Mouse (Mus musculus): ENCODE measurements at regions not wholly inside any gene's neighbourhood (a gene's known extent, or its start where the extent isn't known, plus 50 kb on each side); places are given as distances from the start of the nearest gene placed in this dataset.
A peak's percentile ranks its signal among the peaks of the same experiment; 100 is the strongest.

DNA sequence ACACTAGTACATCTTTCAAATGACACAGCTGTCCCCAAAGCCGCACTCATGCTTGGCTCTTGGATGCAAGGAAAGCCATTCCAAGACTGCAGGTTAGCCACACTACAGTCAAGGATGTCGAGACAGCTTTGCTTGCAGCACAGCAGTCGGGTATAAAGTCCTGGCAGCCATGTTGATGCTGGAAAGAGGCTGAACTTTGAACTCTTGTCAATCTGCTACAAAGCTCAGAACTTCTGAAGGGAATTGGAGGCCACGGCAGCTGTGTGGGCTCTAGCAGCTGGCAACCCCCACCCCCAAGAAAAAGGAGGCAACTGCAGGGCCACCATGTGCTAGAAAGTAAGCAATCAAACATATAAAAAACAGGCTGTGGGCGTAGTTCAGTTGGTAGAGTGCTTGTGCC, 90.0 kb upstream of the Zcchc2 start:
- WGBS, result 65% methylated on average over 5 of the region's 5 CpGs
- DNase-seq (ENCODE audit: low spot score), result no peak
- H3K27me3 ChIP-seq (ENCODE audit: control insufficient read depth, insufficient read depth, low read length), result no peaks in the 10 kb centered on the region
- no peak overlapping the region for H3K27ac ChIP-seq (replicated peaks)
- H3K4me3 ChIP-seq (ENCODE audit: low read depth, low read length), result no peak overlapping the region
- no peak for TF ChIP-seq EP300 (optimal IDR thresholded peaks at IDR 0.05)
- no peak for TF ChIP-seq CTCF (IDR thresholded peaks at IDR 0.05; ENCODE audit: low read depth)
- H3K9me3 ChIP-seq (ENCODE audit: control insufficient read depth, low read length), result no peaks in the 10 kb centered on the region
- no peak overlapping the region for H3K9ac ChIP-seq (ENCODE audit: low read length)
- H3K4me2 ChIP-seq (replicated peaks; ENCODE audit: low read depth), result no peak overlapping the region
- no peaks in the 10 kb centered on the region for H3K36me3 ChIP-seq (ENCODE audit: control insufficient read depth, insufficient read depth, low read length)
- no peaks in the 10 kb centered on the region for H3K4me1 ChIP-seq (replicated peaks; ENCODE audit: control insufficient read depth, insufficient read depth)
- no peak for ATAC-seq (ENCODE audit: low FRiP score, low TSS enrichment)

- no peak overlapping the region for H3K9ac ChIP-seq (ENCODE audit: low read length)
- no peak for DNase-seq (ENCODE audit: low spot score)
- no peak overlapping the region for H3K4me2 ChIP-seq (replicated peaks; ENCODE audit: low read depth)
- no peaks in the 10 kb centered on the region for H3K27me3 ChIP-seq (ENCODE audit: control insufficient read depth, insufficient read depth, low read length)
- no peak for TF ChIP-seq CTCF (IDR thresholded peaks at IDR 0.05; ENCODE audit: low read depth)
- no peak for TF ChIP-seq EP300 (optimal IDR thresholded peaks at IDR 0.05)
- no peaks in the 10 kb centered on the region for H3K4me1 ChIP-seq (replicated peaks; ENCODE audit: control insufficient read depth, insufficient read depth)
- no peak overlapping the region for H3K27ac ChIP-seq (replicated peaks)
- H3K4me3 ChIP-seq (ENCODE audit: low read depth, low read length), result no peak overlapping the region
- no peak for ATAC-seq (ENCODE audit: low FRiP score, low TSS enrichment)
- no peaks in the 10 kb centered on the region for H3K9me3 ChIP-seq (ENCODE audit: control insufficient read depth, low read length)
- WGBS, result 65% methylated on average over 7 of the region's 7 CpGs
- no peaks in the 10 kb centered on the region for H3K36me3 ChIP-seq (ENCODE audit: control insufficient read depth, insufficient read depth, low read length)
Measured at GRCm38 (mm10) chr1:105900920-105901319, 89.3 kb upstream of the Zcchc2 start.

- no peak overlapping the region for H3K4me2 ChIP-seq (replicated peaks; ENCODE audit: low read depth)
- no peak for ATAC-seq (ENCODE audit: low FRiP score, low TSS enrichment)
- H3K9ac ChIP-seq (ENCODE audit: low read length), result no peak overlapping the region
- H3K27ac ChIP-seq (replicated peaks), result no peak overlapping the region
- no peaks in the 10 kb centered on the region for H3K9me3 ChIP-seq (ENCODE audit: control insufficient read depth, low read length)
- H3K27me3 ChIP-seq (ENCODE audit: control insufficient read depth, insufficient read depth, low read length), result no peaks in the 10 kb centered on the region
- DNase-seq (ENCODE audit: low spot score), result no peak
- H3K4me1 ChIP-seq (replicated peaks; ENCODE audit: control insufficient read depth, insufficient read depth), result 0 out of 2 replicates have a peak, but pooled peaks cover 3% of the 10 kb centered on the region
- H3K36me3 ChIP-seq (ENCODE audit: control insufficient read depth, insufficient read depth, low read length), result no peaks in the 10 kb centered on the region
- TF ChIP-seq EP300 (optimal IDR thresholded peaks at IDR 0.05) (no peak), CTCF (IDR thresholded peaks at IDR 0.05; ENCODE audit: low read depth) (no peak)
- 75% methylated on average over 8 of the region's 8 CpGs for WGBS
- H3K4me3 ChIP-seq (ENCODE audit: low read depth, low read length), result no peak overlapping the region
Measured at GRCm38 (mm10) chr1:105903286-105904115, 86.7 kb upstream of the Zcchc2 start.

GRCm38 (mm10) chr1:105904737-105905136, 85.5 kb upstream of the Zcchc2 start:
- TF ChIP-seq CTCF (IDR thresholded peaks at IDR 0.05; ENCODE audit: low read depth) (peak; percentile 52), EP300 (optimal IDR thresholded peaks at IDR 0.05) (no peak)
- no peak overlapping the region for H3K4me2 ChIP-seq (replicated peaks; ENCODE audit: low read depth)
- H3K9ac ChIP-seq (ENCODE audit: low read length), result no peak overlapping the region
- no peak overlapping the region for H3K27ac ChIP-seq (replicated peaks)
- ATAC-seq (ENCODE audit: low FRiP score, low TSS enrichment) (no peak), DNase-seq (ENCODE audit: low spot score) (no peak)
- H3K36me3 ChIP-seq (ENCODE audit: control insufficient read depth, insufficient read depth, low read length), result no peaks in the 10 kb centered on the region
- H3K27me3 ChIP-seq (ENCODE audit: control insufficient read depth, insufficient read depth, low read length), result no peaks in the 10 kb centered on the region
- 90% methylated on average over 3 of the region's 3 CpGs for WGBS
- 0 out of 2 replicates have a peak, but pooled peaks cover 3% of the 10 kb centered on the region for H3K4me1 ChIP-seq (replicated peaks; ENCODE audit: control insufficient read depth, insufficient read depth)
- no peak overlapping the region for H3K4me3 ChIP-seq (ENCODE audit: low read depth, low read length)
- no peaks in the 10 kb centered on the region for H3K9me3 ChIP-seq (ENCODE audit: control insufficient read depth, low read length)

- Histone ChIP-seq H3K4me2 (replicated peaks; ENCODE audit: low read depth) (no peak overlapping the region), H3K4me1 (replicated peaks; ENCODE audit: control insufficient read depth, insufficient read depth) (0 out of 2 replicates have a peak, but pooled peaks cover 3% of the 10 kb centered on the region), H3K9me3 (ENCODE audit: control insufficient read depth, low read length) (no peaks in the 10 kb centered on the region), H3K36me3 (ENCODE audit: control insufficient read depth, insufficient read depth, low read length) (no peaks in the 10 kb centered on the region), H3K27me3 (ENCODE audit: control insufficient read depth, insufficient read depth, low read length) (no peaks in the 10 kb centered on the region), H3K4me3 (ENCODE audit: low read depth, low read length) (no peak overlapping the region), H3K27ac (replicated peaks) (no peak overlapping the region), H3K9ac (ENCODE audit: low read length) (no peak overlapping the region)
- WGBS, result 48% methylated on average over 9 of the region's 9 CpGs
- DNase-seq (ENCODE audit: low spot score) (no peak), ATAC-seq (ENCODE audit: low FRiP score, low TSS enrichment) (no peak)
- TF ChIP-seq EP300 (optimal IDR thresholded peaks at IDR 0.05) (no peak), CTCF (IDR thresholded peaks at IDR 0.05; ENCODE audit: low read depth) (no peak)
Measured at GRCm38 (mm10) chr1:105905785-105906426, 84.3 kb upstream of the Zcchc2 start.

- ATAC-seq (ENCODE audit: low FRiP score, low TSS enrichment) (peak; percentile 45; the same call in 1 of the 2 replicates), DNase-seq (ENCODE audit: low spot score) (peak; percentile 47)
- Histone ChIP-seq H3K27me3 (ENCODE audit: control insufficient read depth, insufficient read depth, low read length) (no peaks in the 10 kb centered on the region), H3K4me2 (replicated peaks; ENCODE audit: low read depth) (no peak overlapping the region), H3K4me3 (ENCODE audit: low read depth, low read length) (no peak overlapping the region), H3K9ac (ENCODE audit: low read length) (no peak overlapping the region), H3K27ac (replicated peaks) (no peak overlapping the region), H3K9me3 (ENCODE audit: control insufficient read depth, low read length) (no peaks in the 10 kb centered on the region), H3K4me1 (replicated peaks; ENCODE audit: control insufficient read depth, insufficient read depth) (0 out of 2 replicates have a peak, but pooled peaks cover 3% of the 10 kb centered on the region), H3K36me3 (ENCODE audit: control insufficient read depth, insufficient read depth, low read length) (no peaks in the 10 kb centered on the region)
- whole genome bisulfite sequencing, result 30% methylated on average over 2 of the region's 2 CpGs
- no peak for TF ChIP-seq EP300 (optimal IDR thresholded peaks at IDR 0.05)
- no peak for TF ChIP-seq CTCF (IDR thresholded peaks at IDR 0.05; ENCODE audit: low read depth)
Measured at GRCm38 (mm10) chr1:105906427-105906798, 83.8 kb upstream of the Zcchc2 start.
